Mouse (Mus musculus) liver, adult 2 months (tissue): Measurements from ENCODE around the gene Utrn.

Experiments
- CTCF ChIP-seq: fragments of 200-500 bp; IDR thresholded peaks from 2 replicates; pipeline ENCODE4 v1.5.1; 2011; ENCODE audit warnings: low read depth, low read length, control low read depth
- POLR2A ChIP-seq: fragments of 200-500 bp; IDR thresholded peaks from 2 replicates; pipeline ENCODE4 v1.6.1; 2011; ENCODE audit warnings: low read length, control low read depth; ENCODE audit not compliant: insufficient read depth; ENCODE audit errors: extremely low read depth

GRCm38 (mm10) chr10:12639638-12640037 lies 229.5 kb downstream of the Utrn start:
- TF ChIP-seq POLR2A, result no peak
- no peak for TF ChIP-seq CTCF
